Mouse (Mus musculus) bone marrow, adult 2 months (tissue): ENCODE measurements around the gene Cib2.

Source experiments
- CTCF ChIP-seq: fragments of 200-500 bp; IDR thresholded peaks from 2 replicates; pipeline ENCODE4 v1.5.1; 2011; ENCODE audit warnings: low read length, control low read depth; ENCODE audit not compliant: control insufficient read depth, insufficient read depth
- POLR2A ChIP-seq: fragments of 200-500 bp; IDR thresholded peaks from 2 replicates; pipeline ENCODE4 v1.6.1; 2011; ENCODE audit warnings: low read depth, mild to moderate bottlenecking, control low read depth, low read length, borderline replicate concordance; ENCODE audit not compliant: control insufficient read depth

- TF ChIP-seq POLR2A (peak; percentile 73; the same call in 1 of the 2 replicates), CTCF (no peak)
Measured at GRCm38 (mm10) chr9:54586199-54587061, 26.4 kb upstream of the Cib2 start, which contains the start of gene Idh3a.
